Mouse (Mus musculus): ENCODE results near the gene Kitl.

The Kitl gene

GRCm38 (mm10) chr10:100026778-100027177 is 11.3 kb downstream of the Kitl start:
- CTCF ChIA-PET = no interaction called here

- CTCF ChIA-PET = no interaction called here
These were observed 15.0 kb downstream of the Kitl start for GRCm38 (mm10) chr10:100030385-100030784.

- CTCF ChIA-PET = no interaction called here
These were observed 15.6 kb downstream of the Kitl start for GRCm38 (mm10) chr10:100030980-100031516.

GRCm38 (mm10) chr10:100031631-100032030 is 16.2 kb downstream of the Kitl start:
- CTCF ChIA-PET = no interaction called here

- CTCF ChIA-PET = no interaction called here
These were observed 17.1 kb downstream of the Kitl start for GRCm38 (mm10) chr10:100032566-100032965.

- CTCF ChIA-PET = no interaction called here
These were observed 20.6 kb downstream of the Kitl start for GRCm38 (mm10) chr10:100036021-100036420.

- CTCF ChIA-PET = no interaction called here
These were observed 23.0 kb downstream of the Kitl start for GRCm38 (mm10) chr10:100038342-100038898.

GRCm38 (mm10) chr10:100038994-100039393 is 23.6 kb downstream of the Kitl start:
- CTCF ChIA-PET = no interaction called here

GRCm38 (mm10) chr10:100043748-100044147 is 28.3 kb downstream of the Kitl start:
- CTCF ChIA-PET = no interaction called here

GRCm38 (mm10) chr10:100044153-100044552 is 28.7 kb downstream of the Kitl start:
- CTCF ChIA-PET = no interaction called here

GRCm38 (mm10) chr10:100051146-100051783 is 35.8 kb downstream of the Kitl start:
- CTCF ChIA-PET = no interaction called here

- CTCF ChIA-PET = no interaction called here
These were observed 37.0 kb downstream of the Kitl start for GRCm38 (mm10) chr10:100052404-100052803.

- CTCF ChIA-PET = no interaction called here
These were observed 37.5 kb downstream of the Kitl start for GRCm38 (mm10) chr10:100052911-100053310.

GRCm38 (mm10) chr10:100054006-100054405 is 38.6 kb downstream of the Kitl start:
- CTCF ChIA-PET = no interaction called here

- CTCF ChIA-PET = no interaction called here
These were observed 39.7 kb downstream of the Kitl start for GRCm38 (mm10) chr10:100055082-100055481.

GRCm38 (mm10) chr10:100057106-100057623 is 41.7 kb downstream of the Kitl start:
- CTCF ChIA-PET = no interaction called here

- CTCF ChIA-PET = no interaction called here
These were observed 43.9 kb downstream of the Kitl start for GRCm38 (mm10) chr10:100059356-100059755.

GRCm38 (mm10) chr10:100065529-100066301 is 50.3 kb downstream of the Kitl start:
- CTCF ChIA-PET = no interaction called here

GRCm38 (mm10) chr10:100066374-100066773 is 50.9 kb downstream of the Kitl start:
- CTCF ChIA-PET = no interaction called here

- CTCF ChIA-PET = no interaction called here
These were observed 57.2 kb downstream of the Kitl start for GRCm38 (mm10) chr10:100072641-100073040.

- CTCF ChIA-PET = no interaction called here
These were observed 57.7 kb downstream of the Kitl start for GRCm38 (mm10) chr10:100073092-100073491.

- CTCF ChIA-PET = no interaction called here
These were observed 85.7 kb downstream of the Kitl start for GRCm38 (mm10) chr10:100101115-100101514.

GRCm38 (mm10) chr10:100111209-100111608 is 95.8 kb downstream of the Kitl start:
- CTCF ChIA-PET = no interaction called here
